Mouse (Mus musculus) left cerebral cortex, adult 18-20 months (tissue): ENCODE results near the gene Trp53i11. TPM values are rescaled to one million over a fixed set of nuclear protein-coding genes. Genes with fewer than 3 reads are reported as not detected.

Experiments used
- DNase-seq, 2 experiments: peaks; one replicate each; pipeline ENCODE4 v3.0.0; 2021 to 2022; ENCODE audit warnings: low spot score in 2 of 2, mixed read lengths in 1 of 2
- long read RNA-seq, 2 experiments: library from polyadenylated mRNA; stranded (forward); transcript quantifications; one replicate each; pipeline ENCODE4 v2.0.0; 2021
- total RNA-seq, 2 experiments: library from RNA; stranded (reverse); gene quantifications; 2 replicates each; pipeline ENCODE4 v1.2.3; 2021

Gene Trp53i11
- 100 to 1,000 TPM; 112 to 128 TPM for total RNA-seq
- long read RNA-seq, experiment 1, transcript Trp53i11-202 (8 exons, 2,703 nt): minor isoform, 38 of 257 reads
- long read RNA-seq, experiment 1, transcript Trp53i11-201 (8 exons, 2,654 nt): major isoform, 91 of 257 reads
- long read RNA-seq, experiment 1, partial matches to known transcripts: 28 of 257 reads
- long read RNA-seq, experiment 1, other reads (novel, unspliced or antisense): 100 of 257 reads
- long read RNA-seq, experiment 2, transcript Trp53i11-202 (8 exons, 2,703 nt): minor isoform, 28 of 188 reads
- long read RNA-seq, experiment 2, transcript Trp53i11-201 (8 exons, 2,654 nt): major isoform, 58 of 188 reads
- long read RNA-seq, experiment 2, partial matches to known transcripts: 17 of 188 reads
- long read RNA-seq, experiment 2, other reads (novel, unspliced or antisense): 85 of 188 reads

- DNase-seq: peak; percentile 63 to 71
Measured at GRCm38 (mm10) chr2:93187323-93187996, at the start of gene Trp53i11. TSS of gene Trp53i11 (plus strand) at chr2:93187548.

- no peak for DNase-seq
Measured at GRCm38 (mm10) chr2:93139476-93139875, 47.9 kb upstream of the Trp53i11 start.

- DNase-seq: no peak
Measured at GRCm38 (mm10) chr2:93141329-93141728, 46.0 kb upstream of the Trp53i11 start.

- DNase-seq: no peak
Measured at GRCm38 (mm10) chr2:93142616-93143015, 44.7 kb upstream of the Trp53i11 start.

GRCm38 (mm10) chr2:93144126-93144525 lies 43.2 kb upstream of the Trp53i11 start:
- no peak for DNase-seq

- DNase-seq: no peak
Measured at GRCm38 (mm10) chr2:93150009-93150408, 37.3 kb upstream of the Trp53i11 start.

- no peak for DNase-seq
Measured at GRCm38 (mm10) chr2:93150673-93151450, 36.5 kb upstream of the Trp53i11 start.

GRCm38 (mm10) chr2:93152191-93152601 lies 35.2 kb upstream of the Trp53i11 start:
- no peak for DNase-seq

- DNase-seq: no peak
Measured at GRCm38 (mm10) chr2:93152883-93153491, 34.4 kb upstream of the Trp53i11 start.

- no peak for DNase-seq
Measured at GRCm38 (mm10) chr2:93153833-93154232, 33.5 kb upstream of the Trp53i11 start.

- DNase-seq: no peak
Measured at GRCm38 (mm10) chr2:93154486-93155032, 32.8 kb upstream of the Trp53i11 start.

GRCm38 (mm10) chr2:93160467-93161035 lies 26.8 kb upstream of the Trp53i11 start:
- no peak for DNase-seq

- DNase-seq: no peak
Measured at GRCm38 (mm10) chr2:93161914-93162664, 25.3 kb upstream of the Trp53i11 start.

GRCm38 (mm10) chr2:93162791-93163190 lies 24.6 kb upstream of the Trp53i11 start:
- DNase-seq: no peak

- DNase-seq: no peak
Measured at GRCm38 (mm10) chr2:93163317-93163716, 24.0 kb upstream of the Trp53i11 start.

GRCm38 (mm10) chr2:93163750-93164335 lies 23.5 kb upstream of the Trp53i11 start:
- no peak for DNase-seq

GRCm38 (mm10) chr2:93166295-93166694 lies 21.1 kb upstream of the Trp53i11 start:
- no peak for DNase-seq

- peak in 1 of 2 experiments; percentile 21 for DNase-seq
Measured at GRCm38 (mm10) chr2:93166734-93167406, 20.5 kb upstream of the Trp53i11 start.
